Mouse (Mus musculus) CD4-positive, CD25-positive, alpha-beta regulatory T cell, adult 2 months (primary cell): ENCODE measurements around the gene Ankrd1.
A peak's percentile ranks its signal among the peaks of the same experiment; 100 is the strongest.

Experiments
- DNase-seq: peaks from one replicate; pipeline ENCODE4 v3.0.0-alpha.2; 2012; ENCODE audit warnings: low read depth, low spot score

Ankrd1 gene

DNA sequence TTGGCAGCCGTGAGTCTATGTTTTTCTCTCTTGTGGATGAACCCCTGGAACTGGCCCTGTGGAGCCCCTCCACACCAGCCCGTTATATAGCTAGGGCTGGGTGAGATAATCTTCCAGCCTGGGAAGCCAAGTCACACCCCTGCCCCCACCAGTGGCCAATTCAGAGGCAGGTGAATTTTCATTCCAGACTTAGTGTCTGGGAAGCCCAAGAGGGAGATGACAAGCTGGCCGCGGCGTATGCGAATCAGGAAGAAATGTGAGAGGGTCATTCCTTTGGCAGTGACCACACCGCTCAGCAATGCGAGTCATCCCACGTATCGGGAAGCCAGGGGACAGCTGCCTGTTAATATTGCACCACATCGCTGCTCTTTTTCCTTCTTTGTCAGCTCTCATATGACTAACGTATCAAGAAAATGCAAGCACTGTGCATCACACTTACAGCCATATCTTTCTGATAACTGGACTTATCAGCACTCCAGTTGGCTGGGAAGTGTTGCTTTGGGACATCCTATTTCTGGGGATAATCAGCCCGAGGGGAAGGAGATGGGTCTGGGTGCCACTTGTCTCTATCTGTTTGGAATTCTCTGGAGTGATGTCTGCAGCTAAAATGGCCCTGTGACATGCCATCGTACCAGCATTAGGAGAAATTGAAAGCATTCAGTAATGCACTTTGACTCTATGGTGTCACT is at the start of gene Ankrd1:
TSS of gene Ankrd1 (minus strand) at position 317 of the 689 bp plus-strand sequence.
- DNase-seq = no peak

DNA sequence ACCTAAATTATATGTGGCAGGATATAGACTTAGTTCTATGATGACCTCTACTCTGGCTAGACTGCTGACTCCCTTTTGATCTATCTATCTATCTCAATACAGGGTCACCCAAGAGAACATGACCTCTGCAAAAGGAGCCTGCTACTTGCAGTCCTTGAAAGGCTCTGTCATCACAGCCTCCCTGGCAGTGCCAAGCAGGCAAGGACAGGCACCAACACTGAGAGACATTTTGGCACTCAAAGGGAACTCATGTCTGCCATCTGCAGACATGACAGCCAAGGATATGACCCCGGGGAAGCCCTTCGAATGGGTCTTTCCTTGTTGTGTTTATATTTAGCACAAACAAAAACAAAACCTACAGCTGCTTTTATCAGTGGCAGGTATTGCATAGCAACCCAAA is 49.2 kb upstream of the Ankrd1 start:
- no peak for DNase-seq

DNA sequence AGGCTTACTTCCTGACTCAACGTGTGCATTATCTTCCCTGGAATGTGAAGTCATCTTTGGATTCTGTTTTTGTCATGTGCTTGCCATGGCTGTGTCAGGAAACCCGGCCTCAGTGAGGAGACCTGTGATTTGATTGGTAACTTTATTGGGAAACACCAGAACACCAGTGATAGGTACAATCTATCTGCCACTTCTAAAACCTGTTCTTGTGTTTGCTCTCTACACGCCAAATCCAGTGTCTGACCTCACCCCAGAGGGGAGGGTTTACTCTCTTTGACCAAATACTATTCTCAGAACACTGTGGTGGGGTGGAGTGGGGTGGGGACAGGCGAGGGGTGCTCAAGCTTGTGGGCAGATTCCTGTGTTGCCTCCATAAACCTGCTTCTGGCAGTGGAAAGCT is 48.2 kb upstream of the Ankrd1 start:
- no peak for DNase-seq

DNA sequence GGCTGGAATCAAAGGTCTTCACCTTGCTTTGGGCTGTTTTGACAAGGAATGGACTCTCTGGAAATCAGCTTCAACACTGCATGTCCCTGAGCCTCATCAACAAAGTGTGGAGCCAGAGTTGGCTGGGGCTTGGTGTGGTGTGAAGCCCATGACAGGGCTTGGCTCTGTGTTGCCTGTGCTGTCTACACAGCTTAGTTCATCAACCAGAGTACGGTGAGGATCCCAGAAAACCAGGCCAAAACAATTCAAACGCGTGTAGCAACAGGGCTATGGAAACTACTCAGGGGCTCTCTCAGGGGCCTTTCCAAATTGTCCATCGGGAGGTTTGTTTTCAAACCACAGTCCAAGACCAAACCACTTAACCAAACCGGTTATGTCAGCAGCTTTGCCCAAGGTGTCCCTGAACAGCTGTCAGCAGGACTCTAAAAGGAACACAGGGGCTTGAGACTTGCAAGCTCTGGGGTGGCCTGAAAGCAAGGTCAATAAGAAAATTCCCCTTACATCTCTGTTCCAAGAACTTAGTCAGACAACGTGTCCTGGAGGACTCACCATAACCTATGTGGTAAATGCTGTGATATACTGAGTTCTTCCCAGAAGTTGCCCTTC is 47.5 kb upstream of the Ankrd1 start:
- DNase-seq = no peak

DNA sequence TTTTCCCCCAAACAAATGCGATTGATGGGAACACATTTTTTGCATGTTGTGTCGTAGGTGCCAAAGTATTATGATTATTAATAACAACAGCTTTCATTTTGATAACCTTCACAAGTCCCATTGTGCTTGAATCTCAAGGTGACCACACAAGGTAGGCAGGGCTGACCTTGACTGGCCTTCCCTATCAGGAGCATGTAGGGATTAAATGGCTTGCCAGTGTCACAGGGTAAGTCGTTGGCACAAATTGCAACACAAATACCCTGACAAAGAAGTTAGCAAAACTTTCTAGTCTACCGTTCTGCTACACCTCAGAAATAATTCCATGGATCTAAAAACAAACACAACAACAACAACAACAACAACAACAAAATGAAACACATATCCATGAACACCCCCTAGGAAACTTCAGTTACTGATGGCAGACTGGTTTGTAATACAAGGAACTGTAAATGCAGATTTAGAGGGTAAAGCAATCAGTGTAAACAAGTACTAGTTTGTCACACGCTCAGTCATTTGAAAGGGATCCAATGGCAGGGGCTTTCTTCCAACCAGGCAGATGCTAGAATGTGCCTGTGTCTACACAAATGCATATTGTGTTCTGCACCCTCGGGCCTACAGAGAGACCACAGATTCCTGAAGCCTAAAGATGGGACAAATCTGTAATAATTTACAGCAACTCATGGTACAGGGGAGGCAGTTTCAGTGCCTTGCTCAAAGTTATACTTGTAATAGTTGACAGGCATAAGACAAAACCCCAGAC is 46.7 kb upstream of the Ankrd1 start:
- DNase-seq = no peak

DNA sequence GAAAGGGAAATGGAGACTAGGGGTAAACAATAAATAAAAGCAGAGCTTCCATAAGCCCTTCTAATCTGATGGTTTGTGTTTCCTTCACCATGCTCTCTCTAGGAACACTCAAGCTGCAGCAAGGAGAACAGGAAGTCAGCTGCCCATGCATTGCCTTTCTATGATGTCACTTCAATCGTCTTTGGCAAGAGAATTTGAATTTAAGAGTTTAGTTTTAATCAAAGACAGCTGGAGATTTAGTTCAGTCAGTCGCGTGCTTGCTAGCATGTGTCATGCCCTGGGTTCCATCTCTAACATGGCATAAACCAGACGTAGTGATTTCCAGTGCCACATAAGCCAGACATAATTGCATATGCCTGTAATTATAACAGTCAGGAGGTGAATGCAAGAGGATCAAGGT is 45.5 kb upstream of the Ankrd1 start:
- no peak for DNase-seq

DNA sequence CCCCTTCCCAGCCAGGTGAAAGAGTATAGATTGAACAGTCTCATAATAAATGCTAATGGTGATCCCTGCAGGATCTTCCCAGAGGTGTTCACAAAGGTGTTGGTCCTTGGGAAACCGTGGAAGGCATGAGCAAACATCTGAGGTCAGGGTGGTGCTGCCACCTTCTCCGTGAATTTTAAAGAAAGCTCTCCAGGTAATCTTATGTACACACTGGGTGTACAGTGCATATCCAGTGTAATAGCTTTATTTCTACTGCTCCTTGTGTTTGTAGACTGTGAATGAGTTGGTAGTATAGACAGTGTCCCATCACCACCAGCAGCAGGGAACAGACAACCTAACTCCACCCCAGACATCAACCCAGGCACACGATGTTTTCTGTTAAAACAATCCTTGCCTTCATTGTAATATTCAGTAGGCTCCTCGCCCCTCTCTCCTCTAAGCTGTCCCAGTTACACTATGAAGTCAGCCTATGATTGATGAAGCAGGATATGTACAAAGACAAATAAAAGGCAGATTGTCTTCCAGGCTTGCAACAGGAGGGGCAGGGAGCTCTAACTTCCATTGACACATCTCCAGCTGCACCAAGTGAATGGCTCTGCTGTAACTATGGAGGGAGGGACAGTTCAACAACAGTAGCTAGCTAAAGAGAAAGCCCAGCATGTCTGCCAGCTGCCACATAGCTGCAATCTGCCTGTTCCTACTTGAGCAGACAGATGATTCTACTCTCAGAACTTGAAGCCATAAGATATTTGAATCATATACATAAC is 30.5 kb upstream of the Ankrd1 start:
- no peak for DNase-seq

DNA sequence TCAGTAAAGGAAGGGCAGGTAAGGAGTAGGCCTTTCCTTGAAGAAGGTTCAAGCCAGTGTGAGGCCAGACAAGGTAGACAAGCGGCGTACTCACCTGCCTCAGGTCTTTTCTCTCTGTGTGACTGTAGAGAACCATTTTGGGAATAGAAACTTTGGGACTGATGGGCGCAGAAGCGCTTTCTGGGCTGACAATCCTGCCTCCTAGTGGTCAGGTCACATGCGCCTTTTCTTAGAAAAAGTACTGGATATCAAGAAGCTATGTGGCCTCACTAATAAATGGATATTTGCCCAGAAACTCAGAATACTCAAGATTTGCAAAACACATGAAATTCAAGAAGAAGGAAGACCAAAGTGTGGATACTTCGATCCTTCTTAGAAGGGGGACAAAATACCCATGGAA is 28.7 kb upstream of the Ankrd1 start:
- DNase-seq = no peak

DNA sequence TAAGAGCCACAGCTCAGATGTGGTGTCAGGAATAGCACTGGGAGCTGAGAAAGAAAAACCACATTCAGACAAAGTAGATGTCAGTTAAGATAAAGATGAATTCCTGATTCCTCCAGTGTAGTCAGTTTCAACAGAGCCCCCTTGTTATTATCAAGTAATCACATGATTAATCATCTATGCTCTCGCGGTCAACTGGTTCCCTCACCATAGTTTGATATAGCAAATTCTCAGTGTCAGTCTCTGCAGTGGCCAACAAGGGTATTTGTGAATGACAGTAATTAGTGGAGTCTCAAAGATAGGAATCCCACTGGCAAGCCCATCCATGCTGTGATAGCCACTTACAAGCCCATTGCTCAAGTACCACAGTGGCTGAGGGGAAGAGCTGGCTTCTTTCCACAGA is 23.7 kb upstream of the Ankrd1 start:
- no peak for DNase-seq

DNA sequence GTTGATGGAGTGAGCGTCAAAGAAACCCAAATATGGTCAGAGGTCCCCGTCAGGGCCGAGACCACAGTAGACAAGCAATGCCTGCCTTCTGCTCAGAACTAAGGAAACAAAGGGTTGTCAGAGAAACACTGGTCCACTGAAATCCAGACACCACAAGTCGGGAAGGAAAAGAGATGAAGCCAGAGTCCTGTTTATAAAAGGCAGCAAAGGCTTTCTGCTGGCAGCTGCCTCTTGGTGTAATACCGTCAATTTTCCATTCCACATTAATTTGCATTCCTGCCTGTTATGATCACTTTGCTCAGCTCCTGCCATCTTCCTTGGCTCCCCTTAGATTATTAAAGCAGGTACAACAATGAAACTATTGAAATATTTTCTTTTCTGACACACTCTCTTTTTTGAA is 13.8 kb upstream of the Ankrd1 start:
- no peak for DNase-seq

DNA sequence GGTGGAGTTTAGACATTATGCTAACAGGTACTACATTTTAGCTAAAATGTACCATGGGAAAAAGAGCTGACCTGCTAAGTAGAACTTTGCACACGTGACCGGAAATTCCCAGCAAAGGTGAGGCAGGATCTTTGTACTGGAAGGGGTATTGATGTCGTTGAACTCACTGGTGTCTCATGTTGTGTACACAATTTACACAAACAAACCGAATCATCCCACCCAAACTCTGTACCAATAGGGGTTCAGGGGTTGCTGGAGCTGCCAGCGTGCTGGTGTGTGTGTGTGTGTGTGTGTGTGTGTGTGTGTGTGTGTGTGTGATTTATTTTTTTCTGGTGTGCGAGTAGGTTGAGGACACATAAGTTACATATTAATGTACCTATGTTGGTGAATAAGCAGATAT is 13.2 kb upstream of the Ankrd1 start:
- DNase-seq = no peak

DNA sequence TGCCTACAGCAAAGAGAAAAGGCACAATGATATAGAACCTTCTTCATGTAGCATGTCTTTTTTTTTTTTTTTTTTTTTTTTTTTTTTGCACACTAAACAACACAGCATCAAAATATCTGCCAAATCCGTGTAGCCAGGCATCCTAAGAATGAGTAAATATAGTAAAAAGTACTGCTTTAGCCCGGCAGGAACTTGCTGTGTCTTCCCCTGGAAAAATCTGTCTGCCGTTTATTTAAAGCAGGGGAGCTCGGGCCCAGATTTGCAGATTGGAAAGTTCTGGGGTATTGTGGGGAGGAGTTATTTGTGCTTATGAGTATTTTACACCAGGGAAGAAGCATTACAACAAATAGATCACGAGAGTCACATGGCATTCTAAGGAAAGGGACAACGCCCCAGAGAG is 12.1 kb upstream of the Ankrd1 start:
- no peak for DNase-seq

DNA sequence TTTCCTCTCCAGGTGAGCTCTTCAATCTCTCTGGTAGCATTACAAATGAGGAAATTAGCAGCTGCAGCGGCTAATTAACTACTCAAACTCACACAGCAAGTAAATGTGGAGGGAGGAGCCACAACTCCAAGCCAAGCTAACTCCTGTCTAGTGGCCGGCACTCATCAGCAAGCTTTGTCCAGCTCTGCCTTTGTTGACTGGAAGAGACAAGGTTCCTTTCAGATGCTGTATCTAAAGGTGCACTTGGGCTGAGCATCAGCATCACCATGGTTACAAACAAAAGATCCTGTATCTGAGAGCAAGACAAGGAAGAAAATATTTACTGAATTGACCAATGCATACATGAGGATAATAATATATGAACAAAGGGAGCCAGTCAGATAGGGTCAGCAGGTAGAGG is 10.3 kb upstream of the Ankrd1 start:
- no peak for DNase-seq

DNA sequence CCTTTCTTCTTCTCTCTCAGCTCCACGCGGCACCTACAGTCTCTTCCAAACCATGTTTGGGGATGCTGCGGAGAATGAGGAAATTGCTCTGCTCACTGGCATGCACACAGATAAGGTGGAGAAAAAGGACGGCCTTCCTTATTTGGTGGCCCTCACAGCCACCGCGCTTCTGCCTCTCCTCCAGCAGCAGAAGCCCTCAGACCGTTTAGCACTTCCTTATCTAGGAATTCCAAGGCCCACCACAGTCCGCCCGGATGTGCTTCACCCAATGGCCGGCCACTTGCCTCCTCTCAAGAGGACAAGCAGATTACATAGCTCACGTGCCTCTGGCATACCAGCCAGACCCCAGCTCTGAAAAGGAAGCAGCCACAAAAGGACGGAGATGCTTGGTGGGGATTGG is 9.7 kb upstream of the Ankrd1 start:
- DNase-seq = no peak

DNA sequence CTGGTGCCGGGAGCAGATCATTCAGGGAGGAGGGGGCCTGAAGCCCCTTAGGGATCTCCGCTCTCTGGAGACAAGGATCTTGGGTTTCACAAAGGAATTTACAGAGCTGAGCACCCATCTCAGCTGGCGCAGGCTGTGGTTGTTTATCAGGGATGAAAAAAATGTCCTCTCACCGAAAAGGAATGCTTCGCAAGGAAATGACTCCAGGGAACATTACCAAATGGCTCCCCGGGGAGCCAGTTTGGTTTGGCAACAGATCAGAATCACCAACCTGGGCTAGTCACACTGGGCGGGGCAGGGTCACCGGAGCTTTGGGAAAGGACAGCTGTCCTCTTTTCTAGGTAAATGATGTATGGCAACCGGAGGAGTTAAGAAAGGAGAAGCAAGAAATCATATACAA is 9.3 kb upstream of the Ankrd1 start:
- no peak for DNase-seq

DNA sequence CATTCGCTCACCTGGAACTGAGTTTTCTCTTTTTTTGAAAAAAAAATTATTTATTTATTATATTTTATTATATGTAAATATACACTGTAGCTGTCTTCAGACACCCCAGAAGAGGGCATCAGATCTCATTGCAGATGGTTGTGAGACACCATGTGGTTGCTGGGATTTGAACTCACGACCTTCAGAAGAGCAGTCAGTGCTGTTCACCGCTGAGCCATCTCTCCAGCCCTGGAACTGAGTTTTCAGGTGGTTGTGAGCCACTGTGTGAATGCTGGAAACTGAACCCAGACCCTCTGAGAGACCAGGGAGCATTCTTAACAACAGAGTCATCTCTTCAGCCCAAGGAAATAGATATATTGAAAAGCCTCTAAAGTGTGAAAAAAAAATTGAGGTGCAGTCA is 8.5 kb upstream of the Ankrd1 start:
- no peak for DNase-seq

DNA sequence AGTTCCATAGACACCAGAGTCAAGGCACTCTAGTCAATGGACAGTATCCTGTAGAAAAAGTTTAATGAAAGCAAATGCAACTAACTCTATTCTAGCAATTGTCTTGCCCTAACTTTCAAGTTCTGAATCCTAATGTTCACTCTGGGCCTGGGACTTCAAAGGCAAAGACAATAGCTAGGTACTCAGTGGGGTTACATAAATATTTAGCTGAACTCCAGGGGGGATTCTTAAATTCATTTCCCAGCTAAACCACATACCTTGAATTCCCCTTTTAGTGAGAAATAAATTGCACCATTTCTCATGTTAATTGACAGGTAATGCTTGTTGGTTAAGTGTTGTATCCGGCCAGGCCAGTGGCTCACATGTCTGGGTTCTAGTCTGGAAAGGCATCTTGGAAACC is 4.3 kb upstream of the Ankrd1 start:
- no peak for DNase-seq

DNA sequence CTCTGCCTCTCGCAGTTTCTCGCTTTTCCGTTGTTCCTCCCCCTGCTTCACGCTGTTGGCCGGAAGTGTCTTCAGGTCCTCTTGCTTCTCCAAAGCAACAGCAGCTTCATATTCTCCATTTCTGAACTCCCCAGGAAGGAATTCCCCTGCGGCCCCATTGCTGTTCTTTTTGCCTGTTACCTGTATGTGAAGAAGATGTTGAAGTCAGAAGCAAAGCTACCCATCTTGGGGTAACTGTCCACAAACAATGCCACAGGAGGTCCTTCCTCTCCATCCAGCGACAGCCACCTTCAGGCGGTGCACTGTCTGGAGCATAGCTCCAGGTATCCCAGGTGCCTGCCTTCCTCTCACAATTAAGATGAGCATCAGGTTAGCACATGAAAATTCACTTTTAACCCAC is 680 bp downstream of the Ankrd1 start:
- no peak for DNase-seq

DNA sequence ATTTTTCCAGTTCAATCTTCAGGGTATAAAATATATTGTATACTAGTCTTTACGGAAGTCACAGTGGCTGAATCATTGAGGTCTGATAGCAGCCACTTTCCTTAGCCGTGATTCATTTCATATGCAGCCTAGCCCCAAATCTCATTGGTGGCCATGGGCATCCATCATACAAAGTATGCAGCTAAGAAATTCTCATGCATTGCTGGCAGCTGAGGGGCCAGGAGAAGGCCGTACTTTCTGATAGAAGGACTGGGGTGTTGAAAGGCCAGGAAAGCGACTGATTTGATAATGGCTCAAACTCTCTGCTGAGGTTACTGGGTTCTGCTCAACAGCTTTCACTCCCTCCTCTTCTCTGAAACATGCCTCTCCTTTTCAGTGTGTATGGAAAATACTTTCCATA is 3.7 kb downstream of the Ankrd1 start:
- DNase-seq = no peak

DNA sequence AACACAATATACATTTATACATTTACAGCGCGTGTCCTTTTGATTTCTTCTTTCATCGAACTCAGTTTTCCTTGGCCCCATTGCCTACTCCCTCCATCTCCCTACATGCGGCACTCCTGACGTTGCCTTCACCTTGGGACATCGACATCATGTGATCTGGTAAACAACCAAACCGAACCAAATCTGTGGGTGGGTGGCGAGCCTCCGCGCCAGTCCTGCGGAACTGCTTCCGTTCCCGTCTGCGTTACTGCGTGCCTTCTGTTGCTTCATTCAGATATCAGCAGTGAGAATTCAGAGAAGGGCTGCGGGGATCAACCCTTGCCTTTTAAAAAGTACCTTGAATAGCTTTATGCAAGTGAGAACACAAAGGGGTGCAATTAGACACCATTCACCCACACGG is 7.9 kb downstream of the Ankrd1 start:
- DNase-seq = peak; percentile 2

DNA sequence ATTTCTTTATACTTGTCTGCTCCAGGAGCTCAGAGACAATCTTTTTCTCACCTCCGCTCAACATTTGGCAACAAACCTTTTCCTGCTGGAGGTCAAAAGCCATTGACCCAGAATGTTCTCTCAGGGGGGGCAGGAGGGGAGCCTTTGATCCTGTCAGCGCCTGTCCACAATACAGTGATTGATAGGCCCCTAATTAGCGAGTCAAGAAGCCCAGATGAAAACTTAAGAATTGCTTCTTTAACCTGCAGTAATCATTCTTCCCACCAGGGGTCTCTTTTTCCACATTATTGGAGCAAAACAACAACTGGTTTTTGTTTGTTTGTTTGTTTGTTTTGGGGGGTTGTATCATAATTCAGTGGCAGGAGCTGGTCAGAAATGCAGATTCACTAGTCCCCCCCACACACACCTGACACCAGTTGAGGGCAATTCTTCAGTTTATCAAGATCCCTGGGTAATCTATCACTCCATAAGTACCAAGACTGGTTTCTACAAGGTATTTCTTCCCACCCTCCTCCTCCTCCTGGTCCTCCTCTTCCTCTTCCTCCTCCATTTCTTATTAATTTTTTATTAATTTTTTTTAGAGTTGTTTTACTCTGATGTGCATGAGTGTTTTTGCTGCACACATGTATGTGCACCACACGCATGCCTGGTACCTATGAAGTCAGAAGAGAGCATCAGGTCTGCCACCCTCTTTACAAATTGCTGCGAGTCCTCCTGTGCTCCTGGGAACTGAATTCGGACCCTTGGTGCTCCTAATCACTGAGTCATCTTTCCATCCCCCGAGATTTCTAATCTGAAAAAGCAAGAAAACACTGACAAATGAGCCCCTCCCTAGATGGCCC is 8.6 kb downstream of the Ankrd1 start:
- DNase-seq = peak; percentile 47
